Mouse (Mus musculus) erythroblast, embryonic 14.5 days (primary cell): ENCODE results near the gene G0s2.

ENCODE experiments used
- GATA1 ChIP-seq: IDR thresholded peaks from 2 replicates; pipeline ENCODE4 v1.6.1; 2012; ENCODE audit warnings: low read length, inconsistent platforms, mixed read lengths
- TAL1 ChIP-seq: IDR thresholded peaks from 3 replicates; pipeline ENCODE4 v1.6.1; 2012; ENCODE audit warnings: low read length, inconsistent platforms, mixed read lengths

- TF ChIP-seq GATA1: no peak
- no peak for TF ChIP-seq TAL1
Observed at GRCm38 (mm10) chr1:193227537-193227936, 45.5 kb downstream of the G0s2 start.
